Mouse (Mus musculus) megakaryocyte-erythroid progenitor cell, adult 5-6 weeks (primary cell): ENCODE data around the gene Gm20518. TPM values are rescaled to one million over a fixed set of nuclear protein-coding genes. Genes with fewer than 3 reads are reported as not detected.

Experiments
- ATAC-seq: replicated peaks from 2 replicates; pipeline ENCODE4 v1.8.0; 2016; ENCODE audit warnings: mild to moderate bottlenecking, inconsistent platforms; ENCODE audit not compliant: severe bottlenecking, poor library complexity, low FRiP score, low TSS enrichment
- total RNA-seq, 2 experiments: library from RNA; stranded (forward) in 1 of 2; stranded (reverse) in 1 of 2; fragments of 200-1000, 215-1000 nt in 1 of 2; fragments of >200 nt in 1 of 2; fragmentation: Nextera tagmentation in 1 of 2; gene quantifications; 2 replicates each; pipeline ENCODE4 v1.2.3; 2014 to 2017

Gm20518 gene
- total RNA-seq, 2 experiments from 2014 or later = 2.7 TPM; not detected in 1

DNA sequence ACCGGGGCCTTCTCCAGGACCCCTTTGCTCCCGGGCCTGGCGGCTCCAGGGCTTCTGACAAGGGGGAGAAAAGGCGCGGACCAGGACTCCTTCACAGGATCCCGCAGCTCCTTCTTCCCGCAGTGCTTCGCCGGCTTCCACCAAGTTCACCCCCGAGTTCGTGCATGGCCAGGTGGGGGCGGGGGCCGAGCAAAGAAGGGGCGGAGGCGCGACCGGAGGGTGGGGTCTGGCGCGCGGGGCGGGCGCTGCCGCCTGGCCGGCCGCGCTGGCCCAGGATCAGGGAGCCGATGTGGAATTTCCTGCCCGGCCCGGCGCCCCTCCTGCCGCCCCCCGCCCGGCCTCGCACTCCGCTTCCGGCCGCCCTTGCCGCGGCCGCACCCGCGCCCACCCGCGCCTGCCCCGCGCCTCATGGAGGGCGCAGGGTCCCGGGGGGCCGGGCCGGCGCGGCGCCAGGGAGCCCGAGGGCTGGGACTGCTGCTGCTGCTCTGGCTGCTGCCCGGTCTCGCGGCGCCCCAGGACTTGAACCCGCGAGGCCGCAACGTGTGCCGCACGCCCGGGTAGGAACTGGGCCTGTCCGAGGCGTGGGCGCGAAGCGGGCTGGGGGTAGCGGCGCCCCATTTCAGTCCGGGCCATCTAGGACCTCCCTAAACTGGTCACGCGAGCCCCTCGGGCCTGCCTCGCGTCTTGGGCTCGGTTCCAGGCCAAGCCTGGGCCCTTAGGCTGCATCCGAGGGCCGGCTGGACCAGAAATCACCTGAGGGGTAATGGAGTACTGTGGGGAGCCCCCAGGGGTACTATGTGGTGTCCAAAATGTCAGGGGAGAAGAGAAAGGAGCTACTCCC is 94.3 kb downstream of the Gm20518 start, which contains the start of gene Scarf2:
Scarf2 (plus strand) TSS at position 312 of the 841 bp plus-strand sequence.
- ATAC-seq = no peak

DNA sequence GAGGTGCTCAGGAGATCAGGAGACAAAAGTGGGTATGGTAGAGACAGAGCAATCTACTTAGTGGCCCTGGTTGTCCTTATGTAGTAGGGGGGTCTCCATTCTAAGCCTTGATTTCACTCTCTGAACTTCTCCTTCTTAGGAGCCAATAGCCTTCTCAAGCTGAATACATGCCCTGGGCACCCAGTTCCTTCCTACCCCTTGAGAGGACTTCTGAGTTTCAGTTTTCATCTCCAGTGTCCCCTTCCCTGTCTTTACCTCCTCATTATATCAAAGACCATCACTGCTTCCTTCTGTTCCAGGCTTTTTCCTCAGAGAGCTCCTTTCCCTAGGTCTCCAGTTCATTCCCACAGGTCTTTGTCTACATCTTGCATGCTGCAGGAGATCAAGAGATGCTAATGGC is 95.0 kb downstream of the Gm20518 start:
- ATAC-seq = no peak

DNA sequence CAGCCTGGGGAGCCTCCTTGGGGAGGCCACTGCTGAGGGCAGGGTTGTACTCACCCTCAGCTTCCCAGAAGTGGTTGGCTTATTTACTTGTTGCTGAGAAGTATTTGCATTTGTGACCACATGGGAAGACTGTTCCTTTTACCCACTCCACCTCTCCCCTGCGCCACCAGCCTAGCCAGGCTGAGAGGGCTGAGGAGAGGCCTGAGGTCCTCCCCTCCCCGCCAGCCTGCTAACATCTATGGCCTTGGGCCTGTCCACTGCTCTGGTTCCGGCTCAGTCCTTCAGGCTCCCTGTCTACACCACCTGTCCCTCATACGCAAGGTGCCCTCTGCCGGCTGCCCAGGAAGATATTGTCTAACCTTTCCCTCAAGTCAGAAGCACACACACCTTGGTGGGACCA is 95.8 kb downstream of the Gm20518 start:
- no peak for ATAC-seq

DNA sequence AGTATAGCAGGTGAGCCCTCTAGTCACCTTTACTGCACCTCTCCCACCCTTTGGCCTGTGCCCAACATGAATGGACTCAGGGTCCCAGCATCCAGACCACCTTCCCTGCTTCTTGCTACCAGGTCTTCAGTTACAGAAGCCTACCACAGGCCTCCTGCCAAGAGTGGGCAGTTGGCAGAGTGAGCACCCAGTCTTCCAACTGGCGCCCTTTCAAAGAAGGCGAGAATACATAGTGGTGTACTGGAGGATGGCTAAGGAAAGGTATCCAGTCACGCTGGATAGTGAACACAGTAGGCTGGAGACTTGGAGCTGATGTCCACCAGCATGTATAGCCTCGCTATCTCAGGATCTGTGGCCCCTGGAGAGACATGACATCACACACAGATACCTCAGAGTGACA is 97.4 kb downstream of the Gm20518 start:
- no peak for ATAC-seq

DNA sequence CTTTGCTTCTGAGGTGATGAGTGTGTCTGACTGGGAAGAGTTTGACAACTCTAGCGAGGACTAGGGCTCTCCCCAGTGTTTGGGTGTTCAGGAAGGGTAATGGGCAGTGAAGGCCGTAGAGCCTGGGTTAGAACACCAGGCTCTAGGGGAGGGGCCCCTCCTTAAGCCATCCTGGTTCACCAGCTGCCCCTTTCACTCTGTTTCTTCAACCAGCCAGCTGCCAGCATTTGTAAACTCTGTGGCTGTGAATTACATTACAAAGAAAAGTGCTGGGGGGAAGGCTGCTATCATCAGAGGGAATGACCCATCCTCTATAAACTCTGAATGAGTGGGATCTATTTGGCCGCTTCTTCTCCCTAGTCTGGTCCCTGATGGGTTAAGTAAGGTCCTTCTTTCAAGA is 98.7 kb downstream of the Gm20518 start:
- no peak for ATAC-seq

DNA sequence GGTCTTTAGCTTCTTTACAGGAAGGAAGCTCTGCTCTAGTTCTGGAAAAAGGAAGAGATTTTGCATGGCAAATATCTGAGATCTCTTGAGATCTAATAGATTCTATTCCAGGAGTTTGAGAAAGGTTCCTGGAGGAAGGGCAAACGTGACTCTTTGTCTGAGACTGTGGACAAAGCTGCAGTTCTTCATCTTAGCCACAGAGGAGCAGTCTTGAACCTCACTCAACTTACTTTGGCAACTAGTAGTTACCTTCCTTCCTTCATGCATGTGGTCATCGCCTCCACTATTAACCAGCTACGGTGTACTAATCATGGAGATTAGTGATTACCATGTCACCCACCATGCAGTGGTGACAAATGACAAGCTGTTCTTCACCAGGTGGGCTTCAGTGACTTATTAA is 106.1 kb downstream of the Gm20518 start:
- no peak for ATAC-seq

Other genes with a start within 250 kb of the Gm20518 start
- 1.3 and 13.1 TPM in 2 replicates for gene Ccdc74a, start 245.2 kb downstream of the Gm20518 start, total RNA-seq (2014; fragmentation: Nextera tagmentation)
- 0.42 and 9.2 TPM in 2 replicates for gene Ccdc74a, start 245.2 kb downstream of the Gm20518 start, total RNA-seq (2017)
- 81.6 and 102 TPM in 2 replicates for gene Med15, start 158.8 kb downstream of the Gm20518 start, total RNA-seq (2014; fragmentation: Nextera tagmentation)
- gene Med15, start 158.8 kb downstream of the Gm20518 start, total RNA-seq (2017) = 21.5 and 22.6 TPM in 2 replicates
- gene Klhl22, start 132.1 kb downstream of the Gm20518 start, total RNA-seq (2014; fragmentation: Nextera tagmentation) = 34.5 and 35.6 TPM in 2 replicates
- 26.6 and 65.5 TPM in 2 replicates for gene Klhl22, start 132.1 kb downstream of the Gm20518 start, total RNA-seq (2017)
- not detected in 2 replicates for gene Scarf2, start 94.4 kb downstream of the Gm20518 start, total RNA-seq (2014; fragmentation: Nextera tagmentation)
- not detected in 2 replicates for gene Scarf2, start 94.4 kb downstream of the Gm20518 start, total RNA-seq (2017)
- not detected in 2 replicates for gene B830017H08Rik, start 58.5 kb downstream of the Gm20518 start, total RNA-seq (2014; fragmentation: Nextera tagmentation)
- not detected in 2 replicates for gene B830017H08Rik, start 58.5 kb downstream of the Gm20518 start, total RNA-seq (2017)
- gene Car15, start 53.3 kb downstream of the Gm20518 start, total RNA-seq (2014; fragmentation: Nextera tagmentation) = 3.5 and 6.9 TPM in 2 replicates
- gene Car15, start 53.3 kb downstream of the Gm20518 start, total RNA-seq (2017) = 2.2 and 3.4 TPM in 2 replicates
- gene Tssk1, start 2.6 kb upstream of the Gm20518 start, total RNA-seq (2014; fragmentation: Nextera tagmentation) = 0.72 TPM in 1 of 2 replicates, not detected in the other
- 0.14 TPM in 1 of 2 replicates, not detected in the other for gene Tssk1, start 2.6 kb upstream of the Gm20518 start, total RNA-seq (2017)
- gene Dgcr2, start 6.9 kb upstream of the Gm20518 start, total RNA-seq (2014; fragmentation: Nextera tagmentation) = 32.7 and 36.4 TPM in 2 replicates
- gene Dgcr2, start 6.9 kb upstream of the Gm20518 start, total RNA-seq (2017) = 35.1 and 55.7 TPM in 2 replicates
- not detected in 2 replicates for gene Tssk2, start 7.0 kb upstream of the Gm20518 start, total RNA-seq (2014; fragmentation: Nextera tagmentation)
- 0.47 TPM in 1 of 2 replicates, not detected in the other for gene Tssk2, start 7.0 kb upstream of the Gm20518 start, total RNA-seq (2017)
- gene Ess2, start 19.7 kb upstream of the Gm20518 start, total RNA-seq (2014; fragmentation: Nextera tagmentation) = 21.1 and 23.2 TPM in 2 replicates
- gene Ess2, start 19.7 kb upstream of the Gm20518 start, total RNA-seq (2017) = 16.6 and 21.0 TPM in 2 replicates
- not detected in 2 replicates for gene Gsc2, start 23.4 kb upstream of the Gm20518 start, total RNA-seq (2014; fragmentation: Nextera tagmentation)
- not detected in 2 replicates for gene Gsc2, start 23.4 kb upstream of the Gm20518 start, total RNA-seq (2017)
- 76.4 and 85.0 TPM in 2 replicates for gene Slc25a1, start 36.5 kb upstream of the Gm20518 start, total RNA-seq (2014; fragmentation: Nextera tagmentation)
- 58.9 and 102 TPM in 2 replicates for gene Slc25a1, start 36.5 kb upstream of the Gm20518 start, total RNA-seq (2017)
- 4.0 TPM in 1 of 2 replicates, not detected in the other for gene Vpreb2, start 88.8 kb upstream of the Gm20518 start, total RNA-seq (2014; fragmentation: Nextera tagmentation)
- gene Vpreb2, start 88.8 kb upstream of the Gm20518 start, total RNA-seq (2017) = 3.3 TPM in 1 of 2 replicates, not detected in the other
- 61.2 and 64.6 TPM in 2 replicates for gene Dgcr6, start 161.2 kb upstream of the Gm20518 start, total RNA-seq (2014; fragmentation: Nextera tagmentation)
- gene Dgcr6, start 161.2 kb upstream of the Gm20518 start, total RNA-seq (2017) = 22.7 and 26.0 TPM in 2 replicates
- 9.8 and 14.0 TPM in 2 replicates for gene Prodh, start 198.5 kb upstream of the Gm20518 start, total RNA-seq (2014; fragmentation: Nextera tagmentation)
- 14.2 and 23.5 TPM in 2 replicates for gene Prodh, start 198.5 kb upstream of the Gm20518 start, total RNA-seq (2017)
- not detected in 2 replicates for gene Rtn4r, start 236.0 kb upstream of the Gm20518 start, total RNA-seq (2014; fragmentation: Nextera tagmentation)
- gene Rtn4r, start 236.0 kb upstream of the Gm20518 start, total RNA-seq (2017) = 0.30 and 0.38 TPM in 2 replicates